Mouse (Mus musculus): ENCODE measurements around the gene Pcmt1.

GRCm38 (mm10) chr10:7623861-7624518 is 56.9 kb downstream of the Pcmt1 start:
- TF ChIP-seq CTCF (IDR thresholded peaks at IDR 0.05; ENCODE audit: extremely low read depth, insufficient read depth, insufficient read length, insufficient replicate concordance) (no peak), POLR2A (IDR thresholded peaks at IDR 0.05; ENCODE audit: low read depth, low read length) (no peak)
